Mouse (Mus musculus) lung, embryonic 14.5 days (tissue): Measurements from ENCODE around the gene Gm44805. TPM values are rescaled to one million over a fixed set of nuclear protein-coding genes. Genes with fewer than 3 reads are reported as not detected.

ENCODE experiments used
- ATAC-seq: fragments of 200-750 bp; cut with Nextera tagmentation; 2 replicates; pipeline ENCODE4 v1.8.0; 2017; ENCODE audit warnings: mild to moderate bottlenecking, moderate TSS enrichment, moderate library complexity; ENCODE audit not compliant: insufficient read depth
- DNase-seq: peaks from one replicate; pipeline ENCODE4 v3.0.0-alpha.2; 2015
- H3K27ac ChIP-seq: fragments of 300-500 bp; sonication (generic); 2 replicates; pipeline ENCODE4 v1.5.1; 2014; ENCODE audit warnings: low read depth, mild to moderate bottlenecking, moderate library complexity
- H3K27me3 ChIP-seq: fragments of 300-500 bp; sonication (generic); 2 replicates; pipeline ENCODE4 v1.6.1; 2014; ENCODE audit warnings: low read length, control low read depth; ENCODE audit not compliant: insufficient read depth
- H3K36me3 ChIP-seq: fragments of 300-500 bp; sonication (generic); 2 replicates; pipeline ENCODE4 v1.6.1; 2014; ENCODE audit warnings: control low read depth; ENCODE audit not compliant: insufficient read depth
- H3K4me1 ChIP-seq: fragments of 300-500 bp; sonication (generic); 2 replicates; pipeline ENCODE4 v1.6.1; 2014; ENCODE audit warnings: antibody characterized with exemption, control low read depth; ENCODE audit not compliant: insufficient read depth
- H3K4me2 ChIP-seq: fragments of 300-500 bp; sonication (generic); 2 replicates; pipeline ENCODE4 v1.6.1; 2014; ENCODE audit warnings: mild to moderate bottlenecking
- H3K4me3 ChIP-seq: fragments of 300-500 bp; sonication (generic); 2 replicates; pipeline ENCODE4 v1.5.1; 2014; ENCODE audit warnings: low read depth, low read length
- H3K9ac ChIP-seq: fragments of 300-500 bp; sonication (generic); 2 replicates; pipeline ENCODE4 v1.6.1; 2014
- H3K9me3 ChIP-seq: fragments of 300-500 bp; sonication (generic); 2 replicates; pipeline ENCODE4 v1.6.1; 2016; ENCODE audit warnings: low read depth, low read length, control low read depth
- CTCF ChIP-seq: IDR thresholded peaks from 2 replicates; pipeline ENCODE4 v1.5.1; 2016; ENCODE audit warnings: antibody characterized with exemption, low read depth
- WGBS: fragments of 180-500 bp; shearing (Covaris S2); extraction: QIAGEN DNeasy Blood & Tissue Kit; methylation state at CpG from one replicate; pipeline ENCODE4 v1.1.7; 2014; 5-methylcytosine and 5-hydroxymethylcytosine counted together
- polyA plus RNA-seq: library from polyadenylated mRNA; unstranded; fragments of >200 nt; fragmentation: Nextera tagmentation; extraction: Ambion mirVana; gene quantifications from 2 replicates; pipeline ENCODE4 v1.2.1, GENCODE M21; 2014

Gm44805 gene
- polyA plus RNA-seq, 1 experiment from 2014 or later, result not detected

DNA sequence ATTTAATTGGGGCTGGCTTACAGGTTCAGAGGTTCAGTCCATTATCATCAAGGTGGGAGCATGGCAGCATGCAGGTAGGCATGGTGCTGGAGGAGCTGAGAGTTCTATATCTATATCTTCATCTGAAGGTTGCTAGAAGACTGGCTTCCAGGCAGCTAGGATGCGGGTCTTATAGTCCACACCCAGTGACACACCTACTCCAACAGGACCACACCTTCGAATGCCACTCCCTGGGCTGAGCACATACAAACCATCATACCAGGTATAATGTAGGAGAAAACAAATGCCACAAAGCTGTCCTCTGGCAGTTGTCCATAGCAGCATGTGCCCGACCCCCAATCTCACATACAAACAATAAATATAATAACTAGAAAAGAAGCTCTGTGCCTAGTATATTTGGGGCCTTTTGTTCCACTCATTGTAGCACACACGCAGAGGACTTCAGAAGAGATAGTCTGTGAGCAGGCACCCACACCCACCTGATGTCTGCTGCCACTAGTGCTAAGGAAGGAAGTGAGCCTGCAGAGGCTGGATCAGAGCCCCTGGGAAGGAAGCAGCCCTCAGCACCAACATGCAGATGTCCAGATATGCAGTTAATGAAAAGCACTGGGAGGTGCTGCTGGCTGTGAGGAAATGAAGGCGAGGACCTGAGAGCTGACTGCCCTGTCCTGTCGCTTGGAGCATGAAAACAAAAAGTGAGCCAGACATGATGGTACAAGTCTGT is 30.0 kb downstream of the Gm44805 start:
- Histone ChIP-seq H3K27ac (no peak overlapping the region), H3K4me3 (no peak overlapping the region), H3K4me1 (no peaks in the 10 kb centered on the region), H3K9me3 (no peaks in the 10 kb centered on the region), H3K36me3 (peaks cover 85% of the 10 kb centered on the region), H3K4me2 (no peak overlapping the region), H3K27me3 (no peaks in the 10 kb centered on the region), H3K9ac (no peak overlapping the region)
- no peak for DNase-seq
- 88% methylated on average over 6 of the region's 6 CpGs for WGBS
- no peak for TF ChIP-seq CTCF
- no peak for ATAC-seq

DNA sequence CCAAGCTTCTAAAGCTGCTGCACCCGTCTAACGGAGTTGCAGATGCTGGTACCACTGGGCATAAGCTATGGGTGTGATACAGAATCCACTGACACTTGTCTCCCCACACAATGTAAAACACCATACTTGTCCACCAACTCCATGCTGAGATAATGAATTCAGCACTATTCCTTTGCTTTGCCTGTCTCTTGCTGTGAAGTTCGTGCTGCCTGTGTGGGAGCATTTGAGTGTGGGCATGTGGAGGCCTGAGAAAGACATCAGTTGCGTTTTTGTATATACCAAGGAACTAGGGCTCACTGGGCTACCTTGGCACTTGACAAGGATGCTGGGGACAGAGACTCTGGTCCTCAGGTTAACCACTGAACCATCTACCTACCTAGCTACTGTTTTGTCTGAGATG is 40.0 kb downstream of the Gm44805 start:
- DNase-seq, result no peak
- Histone ChIP-seq H3K36me3 (peaks cover 98% of the 10 kb centered on the region), H3K4me1 (no peaks in the 10 kb centered on the region), H3K27ac (no peak overlapping the region), H3K4me2 (no peak overlapping the region), H3K9ac (no peak overlapping the region), H3K9me3 (no peaks in the 10 kb centered on the region), H3K4me3 (no peak overlapping the region), H3K27me3 (no peaks in the 10 kb centered on the region)
- ATAC-seq, result no peak
- no peak for TF ChIP-seq CTCF
- 90% methylated on average over 4 of the region's 4 CpGs for whole genome bisulfite sequencing

DNA sequence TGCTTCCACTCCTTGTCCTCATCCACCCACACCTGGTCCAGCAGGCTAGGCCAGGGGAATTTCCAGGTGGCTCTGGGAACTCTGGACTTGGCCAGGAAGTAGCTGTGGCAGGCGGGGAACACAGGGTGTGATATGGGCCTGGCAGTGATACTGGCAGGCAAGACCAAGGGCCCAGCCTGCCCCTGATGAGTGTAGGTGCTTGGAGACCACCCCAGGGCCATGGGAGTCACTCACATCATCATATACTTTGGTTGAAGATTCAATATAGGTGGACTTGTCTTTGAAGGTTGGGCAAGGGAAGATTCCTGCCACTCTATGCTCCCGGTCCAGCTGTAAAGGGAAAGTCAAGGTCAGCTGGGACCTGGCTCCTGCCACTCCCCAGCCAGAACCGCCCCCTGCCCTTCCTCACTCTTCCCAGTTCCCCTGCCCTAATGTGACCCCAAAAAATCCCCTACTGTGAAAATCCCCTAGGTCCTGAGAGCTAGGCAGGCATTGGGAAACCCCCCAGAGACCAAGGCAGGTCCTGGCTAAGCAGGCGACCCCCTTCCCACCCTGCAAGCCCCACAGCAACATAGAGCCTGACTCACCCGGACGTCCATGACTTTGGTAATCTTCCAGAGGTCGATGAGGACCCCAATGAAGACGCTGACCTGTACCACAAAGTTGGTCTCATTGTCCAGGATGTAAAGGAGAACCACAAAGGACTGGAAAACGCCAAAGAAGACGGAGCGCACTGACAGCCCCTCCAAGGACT is 46.0 kb downstream of the Gm44805 start:
- Histone ChIP-seq H3K4me3 (no peak overlapping the region), H3K4me2 (no peak overlapping the region), H3K27ac (no peak overlapping the region), H3K9ac (no peak overlapping the region), H3K27me3 (no peaks in the 10 kb centered on the region), H3K4me1 (no peaks in the 10 kb centered on the region), H3K36me3 (peaks cover 85% of the 10 kb centered on the region), H3K9me3 (no peaks in the 10 kb centered on the region)
- no peak for DNase-seq
- WGBS, result 86% methylated on average over 11 of the region's 11 CpGs
- no peak for TF ChIP-seq CTCF
- no peak for ATAC-seq

DNA sequence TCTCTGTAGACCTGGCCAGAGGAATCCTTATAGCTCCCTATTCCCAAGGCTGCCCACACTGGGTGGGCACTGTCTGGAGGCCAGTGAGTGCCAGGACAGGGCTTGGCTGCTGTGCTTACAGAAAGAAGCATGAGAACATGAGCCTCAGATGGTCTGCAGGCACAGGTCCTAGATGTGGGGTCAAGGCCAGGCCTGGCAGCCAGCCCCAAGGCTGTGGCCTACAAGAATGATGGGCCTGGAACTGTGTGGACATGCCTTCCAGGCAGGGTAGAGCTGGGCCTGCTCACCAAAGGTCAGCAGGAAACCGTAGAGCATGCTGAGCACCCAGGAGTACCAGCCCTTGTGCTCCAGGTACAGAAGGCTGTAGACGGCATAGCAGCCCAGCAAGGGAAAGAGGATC is 46.6 kb downstream of the Gm44805 start:
- Histone ChIP-seq H3K36me3 (peaks cover 78% of the 10 kb centered on the region), H3K9me3 (no peaks in the 10 kb centered on the region), H3K27me3 (no peaks in the 10 kb centered on the region), H3K4me3 (no peak overlapping the region), H3K9ac (no peak overlapping the region), H3K4me2 (no peak overlapping the region), H3K27ac (no peak overlapping the region), H3K4me1 (no peaks in the 10 kb centered on the region)
- TF ChIP-seq CTCF, result no peak
- ATAC-seq (no peak), DNase-seq (no peak)
- WGBS, result 83% methylated on average over 2 of the region's 2 CpGs

DNA sequence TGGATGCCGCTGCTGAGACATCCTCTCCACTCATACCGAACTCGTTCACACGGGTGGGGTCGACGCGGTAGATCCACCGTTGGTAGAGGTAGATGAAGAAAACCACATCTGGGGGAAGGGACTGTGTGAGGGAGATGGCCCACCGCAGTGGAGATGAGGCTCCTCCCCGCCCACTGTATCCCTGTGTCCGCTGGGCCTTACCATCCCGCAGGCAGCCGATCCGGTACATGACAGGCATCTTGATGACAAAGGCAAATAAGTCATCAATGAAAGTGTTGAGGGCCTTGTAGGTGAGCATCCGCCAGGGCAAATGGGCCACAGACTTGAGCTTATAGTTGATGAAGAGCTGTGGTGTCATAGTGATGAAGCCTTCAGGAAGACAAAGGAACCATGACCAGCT is 47.4 kb downstream of the Gm44805 start:
- no peak overlapping the region for H3K9ac ChIP-seq
- H3K4me1 ChIP-seq, result no peaks in the 10 kb centered on the region
- H3K4me3 ChIP-seq, result no peak overlapping the region
- WGBS, result 92% methylated on average over 15 of the region's 15 CpGs
- no peak overlapping the region for H3K4me2 ChIP-seq
- TF ChIP-seq CTCF, result no peak
- H3K36me3 ChIP-seq, result peaks cover 71% of the 10 kb centered on the region
- no peaks in the 10 kb centered on the region for H3K27me3 ChIP-seq
- no peaks in the 10 kb centered on the region for H3K9me3 ChIP-seq
- no peak for DNase-seq
- no peak for ATAC-seq
- H3K27ac ChIP-seq, result no peak overlapping the region

DNA sequence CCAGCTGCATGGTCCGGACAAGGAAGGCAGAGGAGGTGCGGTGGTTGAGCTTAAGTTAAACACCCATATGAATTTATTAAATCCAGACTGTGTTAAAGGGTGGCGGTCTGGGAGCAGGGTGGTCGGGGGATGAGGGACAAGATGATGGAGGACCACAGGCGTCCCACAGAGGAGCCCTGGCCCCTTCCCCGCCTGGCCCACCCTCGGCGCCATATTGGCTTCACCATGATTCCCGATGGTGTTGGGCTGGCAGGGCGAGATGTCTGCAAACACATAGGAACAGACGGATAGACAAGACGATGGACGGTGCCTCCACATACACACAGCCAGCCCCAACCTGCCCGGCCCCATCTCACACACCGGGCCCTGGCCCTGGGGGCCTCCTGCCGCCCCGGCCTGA is 48.0 kb downstream of the Gm44805 start:
- H3K36me3 ChIP-seq, result peaks cover 64% of the 10 kb centered on the region
- no peaks in the 10 kb centered on the region for H3K4me1 ChIP-seq
- no peak overlapping the region for H3K4me2 ChIP-seq
- TF ChIP-seq CTCF, result no peak
- WGBS, result 80% methylated on average over 17 of the region's 17 CpGs
- no peak overlapping the region for H3K4me3 ChIP-seq
- no peak overlapping the region for H3K27ac ChIP-seq
- no peak for ATAC-seq
- H3K9me3 ChIP-seq, result no peaks in the 10 kb centered on the region
- DNase-seq, result no peak
- H3K27me3 ChIP-seq, result no peaks in the 10 kb centered on the region
- H3K9ac ChIP-seq, result no peak overlapping the region

DNA sequence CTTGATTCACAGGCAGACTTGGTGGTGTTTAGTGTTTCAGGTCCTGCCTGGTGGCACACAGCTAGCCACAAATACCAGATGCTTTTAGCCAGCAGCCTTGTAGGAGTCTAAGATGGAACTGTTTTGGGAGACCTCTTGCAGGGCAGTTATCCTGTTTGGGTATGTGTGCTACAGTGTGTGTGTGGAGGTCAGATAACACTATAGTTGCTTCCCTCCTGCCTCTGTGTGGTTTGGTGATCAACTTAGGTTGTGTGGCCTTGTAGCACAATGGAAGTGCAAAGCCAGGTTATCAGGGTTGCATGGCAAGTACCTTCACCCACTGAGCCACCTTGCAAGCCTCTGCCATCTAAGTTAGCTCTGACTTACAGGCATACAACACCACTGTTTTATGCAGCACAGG is 48.5 kb downstream of the Gm44805 start:
- no peak for DNase-seq
- H3K4me1 ChIP-seq, result no peaks in the 10 kb centered on the region
- H3K27me3 ChIP-seq, result no peaks in the 10 kb centered on the region
- H3K9me3 ChIP-seq, result no peaks in the 10 kb centered on the region
- ATAC-seq, result no peak
- H3K36me3 ChIP-seq, result peaks cover 59% of the 10 kb centered on the region
- no peak overlapping the region for H3K4me3 ChIP-seq
- H3K9ac ChIP-seq, result no peak overlapping the region
- no peak overlapping the region for H3K27ac ChIP-seq
- no peak overlapping the region for H3K4me2 ChIP-seq
- no peak for TF ChIP-seq CTCF
